Mouse (Mus musculus) heart, postnatal 0 days (tissue): ENCODE results near the gene Psmb7. TPM values are rescaled to one million over a fixed set of nuclear protein-coding genes. Genes with fewer than 3 reads are reported as not detected.
A peak's percentile ranks its signal among the peaks of the same experiment; 100 is the strongest.

Source experiments
- ATAC-seq: fragments of 200-750 bp; cut with Nextera tagmentation; 2 replicates; pipeline ENCODE4 v1.8.0; 2017; ENCODE audit warnings: low read depth, moderate number of reproducible peaks, moderate library complexity; ENCODE audit not compliant: insufficient read depth
- DNase-seq: peaks from one replicate; pipeline ENCODE4 v3.0.0-alpha.2; 2016; ENCODE audit warnings: low spot score
- H3K27ac ChIP-seq: fragments of 300-500 bp; sonication (generic); 2 replicates; pipeline ENCODE4 v1.5.1; 2014; ENCODE audit warnings: low read depth, mild to moderate bottlenecking
- H3K27me3 ChIP-seq: fragments of 300-500 bp; sonication (generic); 2 replicates; pipeline ENCODE4 v1.6.1; 2014; ENCODE audit warnings: low read length, mixed read lengths; ENCODE audit not compliant: control insufficient read depth, insufficient read depth
- H3K36me3 ChIP-seq: fragments of 300-500 bp; sonication (generic); replicated peaks from 2 replicates; pipeline ENCODE4 v1.6.1; 2014; ENCODE audit warnings: low read length, mixed read lengths; ENCODE audit not compliant: control insufficient read depth, insufficient read depth
- H3K4me1 ChIP-seq: fragments of 300-500 bp; sonication (generic); 2 replicates; pipeline ENCODE4 v1.6.1; 2014; ENCODE audit warnings: antibody characterized with exemption; ENCODE audit not compliant: control insufficient read depth, insufficient read depth
- H3K4me2 ChIP-seq: fragments of 300-500 bp; sonication (generic); 2 replicates; pipeline ENCODE4 v1.6.1; 2014; ENCODE audit warnings: low read depth, mild to moderate bottlenecking, low read length, moderate library complexity
- H3K4me3 ChIP-seq: fragments of 300-500 bp; sonication (generic); 2 replicates; pipeline ENCODE4 v1.5.1; 2014; ENCODE audit warnings: low read depth, low read length
- H3K9ac ChIP-seq: fragments of 300-500 bp; sonication (generic); replicated peaks from 2 replicates; pipeline ENCODE4 v1.6.1; 2014; ENCODE audit warnings: low read depth, low read length, mixed read lengths
- H3K9me3 ChIP-seq: fragments of 300-500 bp; sonication (generic); replicated peaks from 2 replicates; pipeline ENCODE4 v1.6.1; 2016; ENCODE audit warnings: low read length; ENCODE audit not compliant: control insufficient read depth
- CTCF ChIP-seq: IDR thresholded peaks from 2 replicates; pipeline ENCODE4 v1.5.1; 2016; ENCODE audit warnings: antibody characterized with exemption, control low read depth, low read depth
- EP300 ChIP-seq: IDR thresholded peaks from 2 replicates; pipeline ENCODE4 v1.6.1; 2016; ENCODE audit warnings: antibody characterized with exemption, low read depth
- WGBS: fragments of 180-500 bp; shearing (Covaris S2); extraction: QIAGEN DNeasy Blood & Tissue Kit; methylation state at CpG from one replicate; pipeline ENCODE4 v1.1.7; 2014; 5-methylcytosine and 5-hydroxymethylcytosine counted together
- polyA plus RNA-seq: library from polyadenylated mRNA; unstranded; fragments of >200 nt; fragmentation: Nextera tagmentation; extraction: Ambion mirVana; gene quantifications from 2 replicates; pipeline ENCODE4 v1.2.1, GENCODE M21; 2015
- total RNA-seq: library from RNA; depleted of rRNA; stranded (reverse); fragments of >200 nt; gene quantifications from 2 replicates; pipeline ENCODE4 v1.2.3, GENCODE M21; 2014; ENCODE audit warnings: low replicate concordance

Psmb7 gene
- total and polyA plus RNA-seq, 2 experiments from 2014 or later: 220 to 241 TPM

- DNase-seq (no peak), ATAC-seq (no peak)
- H3K4me2 ChIP-seq: no peak overlapping the region
- WGBS: 88% methylated on average over 8 of the region's 8 CpGs
- H3K9ac ChIP-seq: no peak overlapping the region
- no peaks in the 10 kb centered on the region for H3K4me1 ChIP-seq
- peaks cover 46% of the 10 kb centered on the region for H3K36me3 ChIP-seq
- H3K9me3 ChIP-seq: no peaks in the 10 kb centered on the region
- TF ChIP-seq EP300 (no peak), CTCF (no peak)
- no peak overlapping the region for H3K4me3 ChIP-seq
- no peak overlapping the region for H3K27ac ChIP-seq
- H3K27me3 ChIP-seq: no peaks in the 10 kb centered on the region
Observed at GRCm38 (mm10) chr2:38623821-38624590, 19.9 kb downstream of the Psmb7 start.

GRCm38 (mm10) chr2:38623411-38623810, 20.5 kb downstream of the Psmb7 start:
- H3K27me3 ChIP-seq: no peaks in the 10 kb centered on the region
- ATAC-seq (no peak), DNase-seq (no peak)
- no peak overlapping the region for H3K4me3 ChIP-seq
- peaks cover 40% of the 10 kb centered on the region for H3K36me3 ChIP-seq
- TF ChIP-seq EP300 (no peak), CTCF (no peak)
- no peak overlapping the region for H3K9ac ChIP-seq
- H3K4me2 ChIP-seq: no peak overlapping the region
- 81% methylated on average over 3 of the region's 3 CpGs for WGBS
- H3K9me3 ChIP-seq: no peaks in the 10 kb centered on the region
- no peaks in the 10 kb centered on the region for H3K4me1 ChIP-seq
- H3K27ac ChIP-seq: no peak overlapping the region

GRCm38 (mm10) chr2:38621610-38622021, 22.3 kb downstream of the Psmb7 start:
- Histone ChIP-seq H3K9ac (no peak overlapping the region), H3K27ac (no peak overlapping the region), H3K4me1 (no peaks in the 10 kb centered on the region), H3K27me3 (no peaks in the 10 kb centered on the region), H3K36me3 (peaks cover 36% of the 10 kb centered on the region), H3K9me3 (no peaks in the 10 kb centered on the region), H3K4me3 (no peak overlapping the region), H3K4me2 (no peak overlapping the region)
- 74% methylated on average over 6 of the region's 6 CpGs for WGBS
- no peak for DNase-seq
- no peak for ATAC-seq
- TF ChIP-seq EP300 (no peak), CTCF (0 out of 2 replicates have a peak, but pooled peaks have one; percentile 10)

- H3K4me2 ChIP-seq: no peak overlapping the region
- H3K9me3 ChIP-seq: no peaks in the 10 kb centered on the region
- DNase-seq: no peak
- ATAC-seq: no peak
- H3K4me1 ChIP-seq: no peaks in the 10 kb centered on the region
- peaks cover 32% of the 10 kb centered on the region for H3K36me3 ChIP-seq
- 73% methylated on average over 4 of the region's 4 CpGs for WGBS
- TF ChIP-seq CTCF: no peak
- TF ChIP-seq EP300: no peak
- H3K4me3 ChIP-seq: no peak overlapping the region
- H3K9ac ChIP-seq: no peak overlapping the region
- no peaks in the 10 kb centered on the region for H3K27me3 ChIP-seq
- H3K27ac ChIP-seq: no peak overlapping the region
Observed at GRCm38 (mm10) chr2:38621076-38621475, 22.8 kb downstream of the Psmb7 start.

- DNase-seq (no peak), ATAC-seq (no peak)
- H3K4me1 ChIP-seq: no peaks in the 10 kb centered on the region
- no peak overlapping the region for H3K27ac ChIP-seq
- WGBS: 93% methylated on average over 4 of the region's 4 CpGs
- no peak overlapping the region for H3K4me3 ChIP-seq
- peaks cover 25% of the 10 kb centered on the region; the same call in 1 of the 2 replicates for H3K36me3 ChIP-seq
- TF ChIP-seq CTCF: no peak
- TF ChIP-seq EP300: no peak
- no peak overlapping the region for H3K9ac ChIP-seq
- H3K27me3 ChIP-seq: no peaks in the 10 kb centered on the region
- no peak overlapping the region for H3K4me2 ChIP-seq
- no peaks in the 10 kb centered on the region for H3K9me3 ChIP-seq
Observed at GRCm38 (mm10) chr2:38619777-38620176, 24.1 kb downstream of the Psmb7 start.
